Mouse (Mus musculus) megakaryocyte, embryonic 14.5 days (primary cell): ENCODE data around the gene Zswim4.

Experiments
- FLI1 ChIP-seq: IDR thresholded peaks from 2 replicates; pipeline ENCODE4 v1.6.1; 2012; ENCODE audit warnings: low read length, inconsistent platforms, mixed read lengths
- GATA1 ChIP-seq: IDR thresholded peaks from 3 replicates; pipeline ENCODE4 v1.6.1; 2012; ENCODE audit warnings: mixed read lengths, low read length, inconsistent platforms, borderline replicate concordance

DNA sequence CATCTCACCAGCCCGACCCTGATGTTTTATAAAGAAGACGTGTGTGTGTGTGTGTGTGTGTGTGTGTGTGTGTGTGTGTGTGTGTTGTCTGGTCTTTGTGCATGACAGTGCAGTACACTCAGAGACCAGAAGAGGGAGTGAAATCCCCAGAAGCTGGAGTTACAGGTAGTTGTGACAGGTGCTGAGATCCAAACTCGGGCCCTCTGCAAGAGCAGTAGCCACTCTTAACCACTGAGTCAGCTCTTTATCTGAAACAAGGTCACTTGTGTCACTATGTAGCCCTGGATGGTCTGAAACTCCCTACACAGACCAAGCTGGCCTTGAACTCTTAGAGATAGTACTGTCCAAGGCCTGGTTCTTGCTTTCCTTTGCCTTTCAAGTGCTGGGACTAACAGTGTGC, 30.2 kb downstream of the Zswim4 start:
- TF ChIP-seq FLI1 (no peak), GATA1 (no peak)
